Mouse (Mus musculus) frontal cortex, postnatal 25 days (tissue): ENCODE results near the gene Fcer1g.

ENCODE experiments used
- DNase-seq, 2 experiments: peaks; one replicate each; pipeline ENCODE4 v3.0.0; 2022; ENCODE audit warnings: low spot score in 2 of 2

Gene Fcer1g

GRCm38 (mm10) chr1:171265971-171266744 lies 32.0 kb upstream of the Fcer1g start:
- no peak for DNase-seq

GRCm38 (mm10) chr1:171263666-171264461 lies 29.7 kb upstream of the Fcer1g start:
- DNase-seq = no peak

- DNase-seq = no peak
Measured at GRCm38 (mm10) chr1:171263185-171263611, 29.0 kb upstream of the Fcer1g start.

DNA sequence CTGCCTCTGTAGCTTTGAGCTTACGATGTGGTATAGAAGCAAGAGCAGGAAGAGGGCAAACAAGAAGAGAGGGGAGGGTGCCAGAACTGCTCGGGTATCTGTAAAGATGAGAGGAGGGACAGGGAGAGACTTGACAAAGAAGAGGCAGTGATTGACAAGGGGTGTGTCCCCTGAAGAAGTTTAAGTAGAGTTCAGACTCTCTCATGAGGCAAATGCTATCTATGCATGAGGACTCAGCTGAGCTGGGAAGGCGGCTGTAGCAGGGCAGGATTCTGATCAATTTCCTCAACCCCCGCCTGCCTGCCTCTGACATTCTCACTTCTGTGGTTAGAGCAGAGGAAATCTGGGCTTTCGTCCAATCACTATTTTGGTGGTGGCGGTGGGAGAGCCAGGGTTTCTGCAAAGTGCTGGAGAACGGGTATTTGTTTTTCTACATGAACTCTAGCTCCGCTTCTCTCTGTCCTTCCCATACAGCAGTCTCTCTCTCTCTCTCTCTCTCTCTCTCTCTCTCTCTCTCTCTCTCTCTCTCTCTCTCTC lies 28.5 kb upstream of the Fcer1g start:
- peak; percentile 60 to 78 for DNase-seq

DNA sequence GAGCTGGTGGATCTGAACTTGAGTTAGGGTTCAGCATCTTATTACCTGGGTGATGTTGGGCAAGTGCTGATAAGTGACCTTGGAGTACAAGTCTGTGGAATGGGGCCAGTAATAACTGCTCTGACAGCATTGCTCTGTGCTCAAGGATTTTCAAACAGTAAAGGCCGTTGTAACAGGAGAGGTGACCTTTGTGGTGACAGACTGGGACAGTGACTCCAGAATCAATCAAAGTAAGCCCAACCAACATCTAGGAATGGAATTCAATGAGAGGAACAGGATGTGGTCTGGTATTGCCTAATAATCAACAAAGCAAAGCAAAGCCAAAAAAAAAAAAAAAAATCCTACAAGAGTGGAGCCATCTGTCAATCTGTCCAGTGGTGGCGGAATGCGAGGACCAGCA lies 26.2 kb upstream of the Fcer1g start:
- DNase-seq = no peak

- no peak for DNase-seq
Measured at GRCm38 (mm10) chr1:171258921-171259320, 24.8 kb upstream of the Fcer1g start.

GRCm38 (mm10) chr1:171257781-171258180 lies 23.6 kb upstream of the Fcer1g start:
- no peak for DNase-seq

- peak; percentile 48 to 55 for DNase-seq
Measured at GRCm38 (mm10) chr1:171256937-171257548, 22.9 kb upstream of the Fcer1g start.

DNA sequence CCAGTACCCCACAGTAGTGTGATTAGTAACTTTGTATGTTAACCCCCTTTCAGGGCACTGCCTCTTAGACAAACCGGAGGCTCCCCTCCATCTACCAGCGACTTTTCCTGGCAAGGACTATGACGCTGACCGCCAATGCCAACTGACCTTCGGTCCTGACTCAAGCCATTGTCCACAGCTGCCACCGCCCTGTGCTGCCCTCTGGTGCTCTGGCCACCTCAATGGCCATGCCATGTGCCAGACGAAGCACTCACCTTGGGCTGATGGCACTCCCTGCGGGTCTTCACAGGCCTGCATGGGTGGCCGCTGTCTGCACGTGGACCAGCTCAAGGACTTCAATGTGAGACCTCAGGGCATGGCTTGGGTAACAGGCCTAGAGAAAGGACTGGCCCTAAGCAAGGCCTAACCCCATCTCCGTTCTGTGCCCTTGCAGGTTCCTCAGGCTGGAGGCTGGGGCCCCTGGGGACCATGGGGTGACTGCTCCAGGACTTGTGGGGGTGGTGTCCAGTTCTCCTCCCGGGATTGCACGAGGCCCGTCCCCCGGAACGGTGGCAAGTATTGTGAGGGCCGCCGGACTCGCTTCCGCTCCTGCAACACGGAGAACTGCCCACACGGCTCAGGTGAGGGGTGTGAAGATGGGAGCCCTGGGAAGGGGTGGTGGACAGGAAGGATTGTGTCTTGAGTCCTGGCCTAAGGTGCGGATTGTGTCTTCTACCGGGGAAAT lies 22.1 kb upstream of the Fcer1g start:
- no peak for DNase-seq

DNA sequence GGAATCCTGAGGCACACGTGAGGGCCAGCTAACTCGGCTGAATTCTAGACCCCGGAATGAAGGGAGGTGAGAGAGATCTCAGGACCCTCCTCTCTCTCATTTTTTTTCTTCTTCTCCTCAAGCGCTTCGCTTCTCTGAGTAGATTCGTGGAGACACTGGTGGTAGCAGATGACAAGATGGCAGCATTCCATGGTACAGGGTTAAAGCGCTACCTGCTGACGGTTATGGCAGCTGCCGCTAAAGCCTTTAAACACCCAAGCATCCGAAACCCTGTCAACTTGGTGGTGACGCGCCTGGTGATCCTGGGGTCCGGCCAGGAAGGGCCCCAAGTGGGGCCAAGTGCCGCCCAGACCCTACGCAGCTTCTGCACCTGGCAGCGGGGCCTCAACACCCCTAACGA lies 18.2 kb upstream of the Fcer1g start:
- no peak for DNase-seq

DNA sequence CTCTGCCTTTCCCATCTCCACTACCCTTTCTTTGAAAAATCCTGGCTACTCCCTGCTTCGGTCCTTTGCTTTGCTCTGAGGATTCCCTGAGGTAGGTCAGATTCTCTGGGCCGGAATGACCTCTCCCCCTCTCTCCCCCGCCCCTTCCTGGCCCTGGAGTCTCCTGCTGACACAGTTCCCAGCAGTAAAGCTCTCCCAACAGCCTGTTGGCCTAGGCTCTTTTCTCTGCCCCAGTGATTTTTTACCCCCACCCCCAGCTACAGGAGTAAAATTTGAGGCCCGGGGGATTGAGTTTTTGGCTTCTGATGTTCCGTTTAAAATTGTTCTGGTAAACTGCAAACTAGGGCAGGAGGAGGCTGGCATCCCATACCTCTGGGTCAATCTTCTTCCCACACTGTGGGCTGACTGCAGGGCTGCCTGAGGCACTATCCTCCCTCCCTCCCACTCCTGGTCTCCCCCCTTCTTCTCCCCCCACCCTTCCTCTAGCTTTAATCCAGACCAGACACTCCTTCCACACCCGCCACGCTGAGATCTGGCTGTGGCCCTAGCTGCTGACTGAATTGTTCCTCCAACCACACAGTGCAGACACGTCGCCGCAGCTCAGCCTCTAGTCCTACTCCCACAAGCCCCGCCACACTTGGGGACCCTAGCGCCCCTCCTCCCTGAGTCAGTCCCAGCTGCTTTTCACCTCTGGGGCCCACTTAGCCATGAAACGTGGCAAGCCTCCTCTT lies 17.6 kb upstream of the Fcer1g start:
- DNase-seq = no peak

DNA sequence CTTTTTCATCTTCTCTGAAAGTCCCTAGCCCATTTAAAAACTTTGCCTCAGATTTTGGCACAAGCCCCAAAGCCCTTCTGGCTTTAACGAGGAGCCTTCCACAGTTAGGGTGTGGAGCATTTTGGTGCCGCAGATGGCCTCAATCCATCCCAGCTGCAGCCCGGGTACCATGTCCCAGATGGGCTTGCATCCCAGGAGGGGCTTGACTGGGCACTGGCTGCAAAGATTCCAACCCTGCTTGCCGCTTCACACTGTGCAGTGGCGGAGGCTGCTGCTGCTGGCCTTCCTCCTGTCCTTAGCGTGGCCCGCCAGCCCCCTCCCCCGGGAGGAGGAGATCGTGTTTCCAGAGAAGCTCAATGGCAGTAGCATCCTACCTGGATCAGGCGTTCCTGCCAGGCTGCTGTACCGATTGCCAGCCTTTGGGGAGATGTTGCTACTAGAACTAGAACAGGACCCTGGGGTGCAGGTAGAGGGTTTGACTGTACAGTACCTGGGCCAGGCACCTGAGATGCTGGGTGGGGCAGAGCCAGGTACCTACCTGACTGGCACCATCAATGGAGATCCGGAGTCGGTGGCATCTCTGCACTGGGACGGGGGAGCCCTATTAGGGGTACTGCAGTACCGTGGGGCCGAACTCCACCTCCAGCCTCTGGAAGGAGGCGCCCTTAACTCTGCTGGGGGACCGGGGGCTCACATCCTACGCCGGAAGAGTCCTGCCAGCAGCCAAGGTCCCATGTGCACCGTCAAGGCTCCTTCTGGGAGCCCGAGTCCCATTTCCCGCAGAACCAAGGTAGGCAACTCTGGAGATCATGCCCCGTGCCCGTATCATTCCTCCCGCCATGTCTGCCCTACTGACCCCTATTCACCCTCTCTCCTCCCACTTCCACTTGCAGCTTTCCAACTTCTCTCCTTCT lies 16.8 kb upstream of the Fcer1g start, which contains the start of gene Ndufs2:
TSS of gene Ndufs2 (minus strand) at position 709 of the 914 bp plus-strand sequence.
- no peak for DNase-seq

DNA sequence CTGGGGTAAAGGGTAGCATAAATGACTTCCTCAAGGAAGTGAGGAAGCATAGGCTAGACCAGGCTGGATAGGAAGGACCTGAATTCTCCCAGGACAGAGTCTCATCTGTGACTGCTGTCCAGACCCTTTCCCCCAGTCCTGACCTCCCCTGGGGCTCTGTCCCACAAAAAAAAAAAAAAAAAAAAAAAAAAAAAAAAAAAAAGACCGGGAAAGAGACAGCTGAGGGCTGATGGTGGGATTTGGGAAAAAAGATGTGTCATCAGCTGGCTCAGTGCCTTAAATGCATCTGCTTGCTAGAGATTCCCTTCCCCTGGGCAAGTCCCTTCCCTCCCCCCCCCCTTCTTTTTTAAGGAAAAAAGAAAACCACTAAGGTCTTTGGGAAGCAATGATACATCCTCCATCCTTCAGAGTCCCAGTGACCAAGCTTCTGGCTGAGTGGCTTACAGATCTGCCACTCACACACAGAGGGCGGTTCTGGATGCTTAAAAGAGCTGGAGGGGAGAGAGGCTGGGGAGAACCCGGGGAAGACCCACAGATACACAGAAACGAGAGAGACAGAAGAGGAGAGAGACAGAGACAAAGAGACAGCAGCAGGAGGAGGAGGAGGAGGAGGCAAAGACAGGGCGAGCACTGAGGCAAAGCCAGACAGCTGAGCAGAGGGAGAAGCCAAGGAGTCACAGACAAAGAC lies 15.9 kb upstream of the Fcer1g start, which contains the start of gene Adamts4:
TSS of gene Adamts4 (plus strand) at position 509 of the 688 bp plus-strand sequence.
- peak in 1 of 2 experiments; percentile 29 for DNase-seq

DNA sequence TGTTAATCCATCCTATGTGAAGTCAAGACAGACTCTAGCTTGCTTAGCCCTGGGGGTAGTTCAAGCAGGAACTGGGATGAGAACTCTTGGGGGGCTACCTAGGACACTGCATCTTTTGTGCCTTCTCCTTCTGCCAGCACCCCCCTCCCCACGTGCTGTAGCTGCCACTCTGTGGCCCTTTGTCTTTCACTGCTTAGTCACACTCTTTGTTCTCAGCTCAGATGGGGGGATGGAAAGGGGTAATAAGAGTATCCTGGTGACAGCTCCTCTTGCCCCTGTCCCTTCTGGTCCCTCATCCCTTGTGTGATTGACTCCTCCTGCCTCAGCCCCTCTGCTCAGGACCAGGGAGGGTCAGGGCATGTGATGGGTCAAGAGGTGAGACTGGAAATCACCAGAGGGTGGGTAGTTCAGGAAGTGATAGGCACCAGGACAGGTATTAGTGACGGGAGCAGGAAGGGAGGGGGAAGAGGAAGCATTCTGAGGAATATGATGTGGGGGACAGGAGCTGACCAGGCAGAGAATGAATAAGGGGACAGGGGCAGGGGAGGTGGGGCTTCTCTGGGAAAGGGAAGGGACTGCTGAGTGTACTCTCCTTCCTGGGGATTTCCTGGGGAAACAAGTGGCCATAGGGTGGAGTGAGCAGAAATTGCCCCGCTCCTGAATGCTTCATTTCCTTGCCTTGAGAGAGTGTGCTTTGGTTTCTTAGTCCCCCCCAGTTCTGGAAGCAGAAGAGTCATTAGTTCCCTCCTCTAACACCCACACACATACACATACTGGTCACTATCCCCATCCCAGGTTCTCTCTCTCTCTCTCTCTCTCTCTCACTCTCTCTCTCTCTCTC lies 14.4 kb upstream of the Fcer1g start:
- no peak for DNase-seq

GRCm38 (mm10) chr1:171247916-171248315 lies 13.8 kb upstream of the Fcer1g start:
- DNase-seq = no peak

- DNase-seq = no peak
Measured at GRCm38 (mm10) chr1:171247453-171247841, 13.3 kb upstream of the Fcer1g start.

DNA sequence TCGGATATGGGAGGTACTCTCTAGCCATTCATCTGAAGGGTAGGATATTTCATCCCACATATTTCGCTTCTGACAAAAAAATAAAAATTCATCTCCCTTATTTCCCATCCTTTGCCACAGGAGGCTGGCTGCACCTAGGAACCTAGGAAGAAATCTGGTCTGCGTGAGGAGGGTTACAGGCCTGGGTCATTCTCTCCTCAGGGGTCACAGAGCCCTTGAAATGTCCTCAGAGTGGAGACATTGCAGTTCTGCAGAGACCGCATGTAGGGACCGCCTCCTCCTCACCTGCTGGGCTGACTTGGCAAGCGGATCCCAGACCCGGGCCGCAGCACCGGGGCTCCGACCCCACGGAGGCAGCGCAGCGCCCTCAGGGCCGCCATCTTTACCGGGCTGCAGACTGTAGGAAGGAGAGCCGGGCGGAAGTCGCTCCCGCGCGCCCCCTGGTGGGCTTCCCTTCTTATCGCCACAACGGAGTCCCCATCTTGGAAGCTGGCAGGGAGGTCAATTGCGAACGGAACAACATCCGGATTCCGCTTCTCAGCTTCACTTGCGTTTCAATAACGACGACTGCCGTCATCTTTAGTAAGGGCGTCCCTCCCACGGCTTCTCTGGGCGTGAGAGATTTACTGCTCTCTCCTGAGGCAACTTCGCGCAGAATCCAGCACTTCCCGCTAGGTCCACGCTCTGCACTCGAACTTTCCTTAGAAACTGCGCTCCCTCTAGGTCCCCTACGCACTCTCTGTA lies 12.7 kb upstream of the Fcer1g start:
- peak; percentile 95 to 98 for DNase-seq
